24 mouse cellular contexts compared by ENCODE assay signal in genomic region chr15:44869023-44869422, GRCm38 (mm10).
DNase-seq lines count a peak whose midpoint lies in the region; ATAC-seq and TF ChIP-seq lines count a peak whose summit lies in the region.
"Had no signal": no experiment of that assay in that cellular context is flagged by ENCODE, and none has a peak within 500 bp of the region (broad histone marks: within the 10 kb centered on the region; RNA-seq: fewer than 3 reads in every experiment).

No protein-coding gene starts in this region.

- 67% methylated on average over 4 of the region's 4 CpGs for WGBS in stomach, postnatal 0 days

- H3K9ac ChIP-seq in CH12.LX (ENCODE audit: insufficient read depth, low read depth): no peak overlapping the region
- H3K9ac ChIP-seq in stomach, postnatal 0 days (ENCODE audit: low read length): no peak overlapping the region
- H3K9ac ChIP-seq: embryonic facial prominence, embryonic 13.5 days; kidney, embryonic 15.5 days; liver, embryonic 14.5 days; lung, embryonic 15.5 days; neural tube, embryonic 15.5 days had no signal

- dilution Hi-C loops in CH12.LX (cut with MboI; ENCODE audit: extremely low pct_ligation_motif_present, extremely low pct_unique_long_range_greater_than_20kb, low sequenced_read_pairs): no loop called here

- TF ChIP-seq RAD21 in CH12.LX (IDR thresholded peaks at IDR 0.05; ENCODE audit: low read depth, low read length): no peak

- ATAC-seq in stomach, postnatal 0 days (ENCODE audit: low FRiP score, low TSS enrichment): no peak
- ATAC-seq: forebrain, embryonic 14.5 days; hindbrain, embryonic 16.5 days; intestine, embryonic 16.5 days; Patski had no signal

- H3K27ac ChIP-seq in CH12.LX (ENCODE audit: insufficient read depth, low read depth): no peak overlapping the region
- no peak overlapping the region for H3K27ac ChIP-seq in stomach, postnatal 0 days (replicated peaks)
- H3K27ac ChIP-seq: embryonic facial prominence, embryonic 13.5 days; kidney, embryonic 15.5 days; liver, embryonic 14.5 days; lung, embryonic 15.5 days; neural tube, embryonic 15.5 days had no signal

- no peak for TF ChIP-seq EP300 in CH12.LX (IDR thresholded peaks at IDR 0.05; ENCODE audit: low read length)
- TF ChIP-seq EP300 in stomach, postnatal 0 days (optimal IDR thresholded peaks at IDR 0.05): no peak

- H3K4me2 ChIP-seq in CH12.LX (ENCODE audit: insufficient read depth, low read depth, poor library complexity, severe bottlenecking): no peak overlapping the region
- H3K4me2 ChIP-seq in stomach, postnatal 0 days (replicated peaks; ENCODE audit: low read depth): no peak overlapping the region
- H3K4me2 ChIP-seq: embryonic facial prominence, embryonic 13.5 days; kidney, embryonic 15.5 days; lung, embryonic 15.5 days; neural tube, embryonic 15.5 days had no signal

- no peak overlapping the region for H3K4me3 ChIP-seq in CH12.LX (replicated peaks in 1 of 3; ENCODE audit: low read depth in 2 of 3, low read length in 2 of 3, poor library complexity in 1 of 3)
- H3K4me3 ChIP-seq in stomach, postnatal 0 days (ENCODE audit: low read depth, low read length): no peak overlapping the region
- H3K4me3 ChIP-seq: embryonic facial prominence, embryonic 13.5 days; kidney, embryonic 15.5 days; lung, embryonic 15.5 days; myocyte; neural tube, embryonic 15.5 days had no signal

- H3K4me1 ChIP-seq in CH12.LX (ENCODE audit: control insufficient read depth in 1 of 2, insufficient read depth in 2 of 2): peaks cover 0 to 18% of the 10 kb centered on the region in 2 experiments; a peak in 2 of 4 replicates
- no peaks in the 10 kb centered on the region for H3K4me1 ChIP-seq in stomach, postnatal 0 days (replicated peaks; ENCODE audit: control insufficient read depth, insufficient read depth)
- H3K4me1 ChIP-seq: embryonic facial prominence, embryonic 13.5 days; kidney, embryonic 15.5 days; lung, embryonic 15.5 days; neural tube, embryonic 15.5 days had no signal

- peak; percentile 25 to 48 for DNase-seq in left cerebral cortex, adult 18-20 months (ENCODE audit: low spot score in 2 of 2)
- no peak for DNase-seq in left cerebral cortex, postnatal 4 days
- DNase-seq in A20 (ENCODE audit: low read depth, low spot score) (peak; percentile 41), CH12.LX (ENCODE audit: extremely low read depth) (peak; percentile 9)
- peak; percentile 0 for DNase-seq in naive thymus-derived CD4-positive, alpha-beta T cell, adult 2 months (ENCODE audit: low read depth)
- no peak for DNase-seq in stomach, postnatal 0 days (ENCODE audit: low spot score)
- DNase-seq in heart, adult 8-10 months (ENCODE audit: low spot score): no peak
- DNase-seq: adrenal gland, adult 8-10 months; cerebellum, adult 9-11 months; gastrocnemius, postnatal 10 days; heart, adult 11 months; heart, postnatal 4 days; kidney, postnatal 4 days; lung, postnatal 4 days had no signal

- no peaks in the 10 kb centered on the region for H3K36me3 ChIP-seq in CH12.LX (replicated peaks in 1 of 2; ENCODE audit: control insufficient read depth in 1 of 2, insufficient read depth in 1 of 2, low read length in 1 of 2)
- H3K36me3 ChIP-seq in stomach, postnatal 0 days (ENCODE audit: control insufficient read depth, insufficient read depth, low read length): no peaks in the 10 kb centered on the region
- H3K36me3 ChIP-seq: embryonic facial prominence, embryonic 13.5 days; kidney, embryonic 15.5 days; lung, embryonic 15.5 days; neural tube, embryonic 15.5 days had no signal

- TF ChIP-seq POLR2A in CH12.LX (IDR thresholded peaks at IDR 0.05; ENCODE audit: low read depth, low read length): no peak

- no peaks in the 10 kb centered on the region for H3K79me2 ChIP-seq in CH12.LX (replicated peaks; ENCODE audit: control insufficient read depth, extremely low read depth, insufficient read depth, poor library complexity, severe bottlenecking)

- intact Hi-C loops in left cerebral cortex, postnatal 4 days (cut with DNase I): no loop called here

- in situ Hi-C loops in CH12.LX (cut with MboI; ENCODE audit: low pct_ligation_motif_present, low pct_unique_long_range_greater_than_20kb, low sequenced_read_pairs): no loop called here

- H3K9me3 ChIP-seq in CH12.LX (replicated peaks; ENCODE audit: low read length): no peaks in the 10 kb centered on the region
- H3K9me3 ChIP-seq in stomach, postnatal 0 days (ENCODE audit: control insufficient read depth, low read length): no peaks in the 10 kb centered on the region
- H3K9me3 ChIP-seq: embryonic facial prominence, embryonic 13.5 days; kidney, embryonic 15.5 days; lung, embryonic 15.5 days; neural tube, embryonic 15.5 days had no signal

- TF ChIP-seq CTCF in CH12.LX (conservative IDR thresholded peaks at IDR 0.05 in 1 of 2, IDR thresholded peaks at IDR 0.05 in 1 of 2; ENCODE audit: low read depth in 2 of 2, low read length in 2 of 2): no peak
- no peak for TF ChIP-seq CTCF in stomach, postnatal 0 days (IDR thresholded peaks at IDR 0.05; ENCODE audit: low read depth)

- H3K27me3 ChIP-seq in CH12.LX (replicated peaks): no peaks in the 10 kb centered on the region
- no peaks in the 10 kb centered on the region for H3K27me3 ChIP-seq in stomach, postnatal 0 days (ENCODE audit: control insufficient read depth, insufficient read depth, low read length)
- H3K27me3 ChIP-seq: embryonic facial prominence, embryonic 13.5 days; kidney, embryonic 15.5 days; lung, embryonic 15.5 days; neural tube, embryonic 15.5 days; Patski had no signal

TF ChIP-seq in CH12.LX, 34 proteins besides CTCF, POLR2A, EP300 and RAD21:
- TF ChIP-seq HCFC1 (IDR thresholded peaks at IDR 0.05; ENCODE audit: low read depth, low read length) (no peak), ELF1 (IDR thresholded peaks at IDR 0.05; ENCODE audit: low read depth, low read length) (no peak), IRF4 (IDR thresholded peaks at IDR 0.05; ENCODE audit: low read depth, low read length) (no peak), ZNF384 (IDR thresholded peaks at IDR 0.05; ENCODE audit: low read depth, low read length) (no peak), USF2 (conservative IDR thresholded peaks at IDR 0.05; ENCODE audit: low read depth, low read length) (no peak), BHLHE40 (IDR thresholded peaks at IDR 0.05; ENCODE audit: low read depth, low read length) (no peak), MEF2A (IDR thresholded peaks at IDR 0.05; ENCODE audit: borderline replicate concordance, low read depth, low read length) (no peak), MYC (IDR thresholded peaks at IDR 0.05; ENCODE audit: low read depth, low read length) (no peak), TBP (conservative IDR thresholded peaks at IDR 0.05; ENCODE audit: low read depth, low read length) (no peak), SIN3A (IDR thresholded peaks at IDR 0.05; ENCODE audit: low read length) (no peak), NELFE (IDR thresholded peaks at IDR 0.05; ENCODE audit: low read depth, low read length) (no peak), ZMIZ1 (IDR thresholded peaks at IDR 0.05; ENCODE audit: low read depth, low read length) (no peak), E2F4 (IDR thresholded peaks at IDR 0.05; ENCODE audit: insufficient replicate concordance, low read depth, low read length) (no peak), RCOR1 (conservative IDR thresholded peaks at IDR 0.05; ENCODE audit: low read depth, low read length) (no peak), NRF1 (IDR thresholded peaks at IDR 0.05; ENCODE audit: low read depth, low read length) (no peak), PAX5 (IDR thresholded peaks at IDR 0.05; ENCODE audit: low read length) (no peak), MXI1 (IDR thresholded peaks at IDR 0.05; ENCODE audit: low read depth, low read length) (no peak)

Comparison
In these comparisons a context has a peak if more than half of its experiments do, and no peak if none do; other contexts are left out.
1. DNase-seq: peak in left cerebral cortex, adult 18-20 months (2 of 2), A20 (single experiment), CH12.LX (single experiment) and naive thymus-derived CD4-positive, alpha-beta T cell, adult 2 months (single experiment); none in left cerebral cortex, postnatal 4 days (single experiment), stomach, postnatal 0 days (single experiment) and heart, adult 8-10 months (single experiment).